Mouse (Mus musculus) gastrocnemius, adult 2 months (tissue): Measurements from ENCODE around the gene Asic2. TPM values are rescaled to one million over a fixed set of nuclear protein-coding genes. Genes with fewer than 3 reads are reported as not detected.

Experiments used
- DNase-seq: peaks from one replicate; pipeline ENCODE4 v3.0.0; 2022
- H3K27ac ChIP-seq: fragments of 200-600 bp; 2 replicates; pipeline ENCODE4 v1.8.1; 2022; ENCODE audit warnings: mild to moderate bottlenecking
- H3K4me3 ChIP-seq: fragments of 200-600 bp; 2 replicates; pipeline ENCODE4 v1.8.1; 2022; ENCODE audit warnings: mild to moderate bottlenecking, moderate library complexity
- CTCF ChIP-seq: fragments of 200-600 bp; IDR thresholded peaks from 2 replicates; pipeline ENCODE4 v1.8.1; 2022; ENCODE audit warnings: antibody characterized with exemption, mild to moderate bottlenecking, moderate library complexity
- intact Hi-C: fragments of 180-260 bp; cut with DNase I; formaldehyde crosslinking; loops from one replicate; pipeline ENCODE4 v1.15.1; 2025
- total RNA-seq, 2 experiments: library from RNA; stranded (reverse); gene quantifications; 2 replicates each; pipeline ENCODE4 v1.2.3; 2021

The Asic2 gene
- total RNA-seq, 2 experiments from 2014 or later = 0.10 TPM; not detected in 1

DNA sequence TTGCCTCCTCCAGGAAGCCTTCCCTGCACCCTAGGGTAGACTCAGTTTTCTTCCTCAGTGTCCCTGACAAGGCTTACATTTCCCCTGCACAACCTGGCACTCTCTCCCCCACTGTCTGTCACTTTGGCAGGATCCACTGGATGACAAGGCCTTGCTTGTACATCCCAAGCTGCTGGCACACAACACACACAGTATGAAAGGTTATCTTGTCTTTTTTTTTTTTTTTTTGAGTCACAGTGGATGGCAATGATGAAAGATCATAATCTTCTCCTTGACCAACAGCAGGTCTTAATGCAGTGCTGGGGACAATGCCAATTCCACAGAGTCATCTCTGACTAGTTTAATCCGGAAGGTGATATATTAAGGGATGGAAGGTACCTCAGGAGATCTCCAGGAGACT, 30.7 kb downstream of the Asic2 start:
- no peak for TF ChIP-seq CTCF
- DNase-seq = no peak
- H3K27ac ChIP-seq = no peak overlapping the region
- H3K4me3 ChIP-seq = no peak overlapping the region
- intact Hi-C loops = no loop called here

DNA sequence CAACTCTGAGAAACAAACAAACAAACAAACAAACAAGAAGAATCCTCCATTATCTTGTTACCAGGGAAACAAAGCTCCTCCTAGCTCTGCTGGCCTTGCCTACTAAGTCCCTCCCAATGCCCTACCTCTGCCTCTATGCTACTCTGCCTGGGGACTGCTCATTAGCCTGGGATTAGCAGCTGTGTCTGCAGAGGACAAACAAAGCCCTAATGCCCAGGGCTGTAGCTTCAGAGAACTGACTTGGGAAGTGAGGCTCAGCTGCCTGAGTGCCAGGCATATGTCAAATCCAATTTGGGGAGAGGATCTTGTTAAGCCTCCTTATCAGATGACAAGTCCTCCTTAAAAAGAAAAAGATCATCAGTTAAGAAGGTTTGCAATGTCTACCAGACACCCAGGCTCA, 41.9 kb downstream of the Asic2 start:
- no peak for TF ChIP-seq CTCF
- Histone ChIP-seq H3K4me3 (no peak overlapping the region), H3K27ac (no peak overlapping the region)
- no peak for DNase-seq
- intact Hi-C loops = no loop called here

DNA sequence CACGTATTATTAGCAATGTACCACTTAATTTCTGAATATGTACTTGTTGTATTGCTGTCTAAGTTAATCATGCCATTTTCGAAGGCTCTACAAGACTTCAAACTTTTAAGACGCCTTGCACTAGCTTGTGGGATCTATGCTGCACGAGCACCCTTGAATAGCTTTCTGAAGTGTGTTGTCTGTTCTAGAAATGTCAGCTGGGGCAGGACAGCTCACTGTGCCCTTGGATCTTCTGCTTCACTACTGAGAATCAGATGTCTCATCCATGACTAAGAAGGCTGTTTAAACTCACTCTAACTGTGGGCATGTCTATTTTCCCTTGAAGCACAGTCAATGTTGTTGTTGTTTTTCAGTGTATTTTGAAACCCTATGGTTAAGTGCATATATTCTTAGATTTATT, 44.6 kb downstream of the Asic2 start:
- TF ChIP-seq CTCF = no peak
- Histone ChIP-seq H3K4me3 (no peak overlapping the region), H3K27ac (no peak overlapping the region)
- DNase-seq = no peak
- intact Hi-C loops = no loop called here

DNA sequence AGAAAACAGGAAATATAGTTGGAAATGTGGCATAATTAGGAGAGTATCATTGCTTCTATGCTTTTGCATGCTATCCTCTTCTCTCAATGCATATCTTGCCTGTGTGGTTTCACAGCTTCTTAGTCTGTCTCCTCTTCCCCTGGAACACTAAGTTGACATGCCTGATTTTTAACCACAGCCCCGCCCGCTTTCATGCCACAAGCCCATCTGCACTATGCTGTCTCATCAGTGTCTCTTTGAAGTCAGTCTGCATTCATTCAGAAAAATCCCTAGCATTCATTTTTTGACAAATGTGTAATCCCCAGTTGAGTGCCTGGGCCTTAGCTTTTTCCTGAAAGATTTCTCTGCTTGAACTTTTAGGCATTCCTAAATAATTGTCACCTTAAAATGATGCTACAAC, 45.2 kb downstream of the Asic2 start:
- no peak for TF ChIP-seq CTCF
- intact Hi-C loops = no loop called here
- Histone ChIP-seq H3K27ac (no peak overlapping the region), H3K4me3 (no peak overlapping the region)
- DNase-seq = no peak

DNA sequence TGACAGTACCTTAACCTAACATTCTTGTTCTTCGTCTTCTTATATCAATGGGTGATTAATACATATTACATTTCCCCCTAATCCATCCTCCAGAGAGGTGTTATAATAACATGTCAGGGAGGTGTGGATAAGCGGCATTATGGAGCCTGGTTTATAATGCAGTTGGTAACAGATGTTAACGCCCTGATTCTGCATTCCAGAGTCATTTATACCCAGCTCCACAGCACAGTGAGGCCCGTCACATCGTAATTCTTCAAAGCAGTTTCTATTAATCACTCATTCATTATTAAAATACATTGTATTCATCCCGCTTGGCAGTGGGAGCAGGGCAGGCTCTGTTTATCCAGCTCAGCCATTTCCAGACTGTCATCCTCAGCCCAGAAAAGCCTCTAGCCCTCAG, 52.8 kb downstream of the Asic2 start:
- no peak for TF ChIP-seq CTCF
- no peak for DNase-seq
- H3K27ac ChIP-seq = no peak overlapping the region
- no peak overlapping the region for H3K4me3 ChIP-seq
- intact Hi-C loops = no loop called here

DNA sequence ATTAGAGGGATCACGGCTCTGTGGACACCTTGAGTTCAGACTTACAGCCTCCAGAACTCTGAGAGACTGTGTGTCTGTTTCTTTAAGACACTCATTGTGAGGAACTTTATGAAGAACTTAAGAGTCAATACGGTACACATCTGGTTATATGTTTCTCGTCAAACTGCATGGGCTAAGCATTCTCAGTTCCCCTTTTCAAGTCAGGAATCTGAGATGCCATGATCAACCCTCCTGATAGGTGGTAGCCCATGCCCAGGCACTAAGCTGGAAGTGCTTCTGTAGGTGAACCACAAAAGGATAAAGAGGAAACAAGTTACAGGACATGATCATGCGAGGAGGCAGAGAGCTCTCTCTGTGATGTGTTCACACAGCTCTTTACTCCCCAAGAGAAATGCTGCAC, 55.2 kb downstream of the Asic2 start:
- intact Hi-C loops = no loop called here
- Histone ChIP-seq H3K4me3 (no peak overlapping the region), H3K27ac (no peak overlapping the region)
- no peak for DNase-seq
- TF ChIP-seq CTCF = no peak

DNA sequence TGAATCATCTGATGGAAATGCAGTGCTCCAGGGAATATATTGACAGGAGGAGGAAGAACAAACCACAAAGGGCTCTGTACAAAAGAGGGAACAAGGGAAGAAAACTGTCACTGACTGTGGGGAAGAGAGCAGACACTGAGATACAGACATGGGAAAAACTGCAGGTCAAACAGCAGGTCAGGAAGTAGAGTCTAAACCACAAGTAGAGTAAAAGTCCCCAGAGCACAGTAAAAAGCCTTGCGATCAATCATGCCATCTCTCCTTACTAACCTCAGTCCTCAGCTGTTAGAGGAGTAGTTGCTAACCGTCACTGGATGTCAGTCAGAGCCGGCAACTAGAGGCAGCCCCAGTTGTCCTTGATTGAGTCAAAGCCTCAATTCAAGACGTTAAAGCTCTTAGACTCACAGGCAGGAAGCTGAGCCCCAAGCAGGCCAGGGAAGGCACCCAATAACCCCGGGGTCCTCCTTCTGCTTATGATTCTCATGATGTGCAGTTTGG, 58.8 kb downstream of the Asic2 start:
- TF ChIP-seq CTCF = no peak
- DNase-seq = no peak

DNA sequence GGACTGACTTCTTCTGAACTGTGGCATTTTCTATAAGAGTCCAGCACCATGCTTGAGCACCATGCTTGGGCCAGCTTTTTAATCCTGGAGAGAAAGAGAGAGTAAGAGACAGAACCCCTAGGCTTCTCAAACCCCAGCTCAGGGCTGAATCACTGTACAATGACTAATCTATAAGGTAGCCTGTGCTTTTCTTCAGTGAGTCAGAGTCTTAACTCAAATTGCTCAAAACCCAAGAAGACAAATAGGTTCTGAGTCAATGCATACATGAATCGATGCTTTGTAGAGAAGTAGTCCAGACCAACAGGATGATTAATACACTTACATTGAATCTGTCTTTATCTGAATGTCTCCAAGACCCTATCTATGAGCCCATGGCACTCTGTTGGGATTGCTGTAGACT, 59.5 kb downstream of the Asic2 start:
- intact Hi-C loops = no loop called here
- no peak overlapping the region for H3K4me3 ChIP-seq
- no peak for DNase-seq
- TF ChIP-seq CTCF = no peak
- H3K27ac ChIP-seq = no peak overlapping the region

More for the DNA sequence above, 58.8 kb downstream of the Asic2 start:
- Histone ChIP-seq H3K4me3 (no peak overlapping the region), H3K27ac (no peak overlapping the region)
- intact Hi-C loops = no loop called here

DNA sequence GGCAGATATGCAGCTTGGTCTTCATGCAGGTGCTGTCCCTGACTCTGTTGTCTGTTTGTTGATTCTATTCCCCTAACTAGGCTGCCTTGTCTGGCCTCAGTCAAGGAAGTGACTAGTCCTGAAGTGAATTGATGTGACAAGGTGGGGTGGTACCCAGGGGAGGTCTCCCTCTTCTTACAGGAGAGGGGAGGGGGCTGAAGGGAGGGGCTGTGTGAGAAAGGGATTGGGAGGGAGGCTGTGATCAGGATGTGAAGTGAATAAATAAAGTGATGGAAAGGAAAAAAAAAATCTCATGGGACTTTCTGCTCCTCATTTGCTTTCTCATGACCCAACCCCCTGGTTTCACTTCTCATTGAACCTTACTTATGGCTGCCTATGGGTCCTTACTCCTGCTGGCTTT, 65.9 kb downstream of the Asic2 start:
- no peak overlapping the region for H3K27ac ChIP-seq
- no peak overlapping the region for H3K4me3 ChIP-seq
- DNase-seq = no peak
- intact Hi-C loops = no loop called here
- no peak for TF ChIP-seq CTCF

DNA sequence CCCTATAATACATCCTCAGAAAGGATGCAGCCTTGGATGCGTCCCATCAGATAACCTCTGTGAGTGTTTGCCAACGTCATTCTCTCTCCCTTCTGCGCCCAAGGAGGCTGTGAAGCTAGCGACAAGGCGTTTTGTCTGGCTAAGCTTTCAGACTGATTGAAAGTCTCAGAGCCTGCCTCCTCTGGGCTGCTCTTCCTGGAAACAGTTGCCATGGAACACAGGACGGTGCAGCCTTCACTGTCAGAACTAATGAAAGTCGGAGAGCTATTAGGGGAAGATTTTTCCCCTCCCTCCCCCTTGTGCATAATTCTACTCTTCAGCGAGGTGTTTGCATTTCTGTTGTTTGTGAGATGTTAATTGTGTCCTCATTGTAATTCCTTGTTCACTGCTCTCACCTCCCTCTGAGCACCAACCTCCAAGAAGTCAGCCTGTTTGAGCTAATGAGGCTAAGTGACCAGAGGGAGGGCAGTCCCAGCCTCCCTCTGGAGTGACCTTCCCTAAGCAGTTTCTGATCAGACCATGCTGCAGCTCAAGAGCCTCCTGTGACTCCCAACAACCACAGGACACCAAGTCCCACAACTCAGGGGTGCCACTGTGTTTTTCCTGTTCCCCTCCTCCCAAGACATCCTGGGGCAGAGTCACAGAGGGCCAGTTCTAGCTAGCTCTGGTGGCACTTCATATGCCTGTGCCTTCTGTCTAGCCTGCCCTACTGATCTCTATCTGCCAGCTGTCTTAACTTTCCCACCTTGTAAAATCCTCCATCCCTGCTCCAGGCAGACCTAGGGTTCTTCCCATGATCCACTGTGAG, 70.5 kb downstream of the Asic2 start:
- intact Hi-C loops = no loop called here
- no peak for DNase-seq
- Histone ChIP-seq H3K4me3 (no peak overlapping the region), H3K27ac (no peak overlapping the region)
- no peak for TF ChIP-seq CTCF

DNA sequence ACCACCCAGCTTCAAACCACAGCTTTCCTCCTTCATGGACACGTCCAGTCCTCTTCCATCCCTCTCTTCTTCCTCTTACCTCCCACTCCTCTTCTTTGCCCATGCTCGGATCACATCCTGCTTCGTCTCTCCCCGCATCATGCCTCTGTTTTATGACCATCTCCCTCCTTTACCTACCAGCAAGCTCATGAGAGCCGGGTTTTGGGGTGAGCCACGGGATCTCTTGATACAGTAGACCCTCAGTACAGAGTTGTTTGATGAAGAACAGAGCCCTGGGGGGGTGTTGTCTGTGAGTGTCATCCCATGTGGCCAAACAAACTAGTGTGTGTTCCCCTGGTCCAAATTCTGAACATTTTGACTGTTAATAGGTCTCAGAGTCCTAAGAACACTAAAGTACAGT, 71.7 kb downstream of the Asic2 start:
- intact Hi-C loops = no loop called here
- no peak for DNase-seq
- no peak overlapping the region for H3K4me3 ChIP-seq
- TF ChIP-seq CTCF = no peak
- H3K27ac ChIP-seq = no peak overlapping the region

DNA sequence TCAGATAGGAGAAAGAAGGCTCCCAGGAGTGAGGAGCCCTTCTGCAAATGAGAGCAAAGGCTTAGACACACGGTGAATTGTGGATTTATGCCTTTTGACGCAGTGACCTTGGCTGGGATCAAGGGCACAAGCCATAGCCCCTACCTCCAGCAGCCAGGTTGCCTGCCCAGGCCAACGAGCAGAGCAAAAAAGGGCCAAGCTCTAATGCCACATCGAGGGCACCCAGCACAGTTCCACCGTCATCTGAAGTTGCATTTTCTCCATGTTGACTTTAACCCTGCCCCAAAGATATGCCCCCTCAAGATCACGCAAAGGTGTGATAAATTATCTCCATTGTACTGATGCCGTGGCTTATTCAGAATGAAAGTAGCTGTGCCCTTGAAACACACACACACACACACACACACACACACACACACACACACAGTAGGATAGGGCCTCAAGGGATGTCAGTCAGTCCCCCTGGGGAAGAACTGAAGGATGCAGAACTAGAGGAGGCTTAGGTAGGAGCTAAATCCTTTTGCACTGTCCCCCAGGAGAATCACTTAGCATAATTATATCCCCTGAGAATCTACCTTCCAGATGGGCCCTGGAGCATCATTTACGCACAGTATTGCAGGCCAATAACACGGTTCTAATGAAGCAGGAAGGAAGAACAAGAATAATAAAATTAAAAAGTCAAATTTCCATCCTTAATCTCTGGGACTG, 96.6 kb downstream of the Asic2 start:
- intact Hi-C loops = no loop called here
- no peak for TF ChIP-seq CTCF
- DNase-seq = no peak

DNA sequence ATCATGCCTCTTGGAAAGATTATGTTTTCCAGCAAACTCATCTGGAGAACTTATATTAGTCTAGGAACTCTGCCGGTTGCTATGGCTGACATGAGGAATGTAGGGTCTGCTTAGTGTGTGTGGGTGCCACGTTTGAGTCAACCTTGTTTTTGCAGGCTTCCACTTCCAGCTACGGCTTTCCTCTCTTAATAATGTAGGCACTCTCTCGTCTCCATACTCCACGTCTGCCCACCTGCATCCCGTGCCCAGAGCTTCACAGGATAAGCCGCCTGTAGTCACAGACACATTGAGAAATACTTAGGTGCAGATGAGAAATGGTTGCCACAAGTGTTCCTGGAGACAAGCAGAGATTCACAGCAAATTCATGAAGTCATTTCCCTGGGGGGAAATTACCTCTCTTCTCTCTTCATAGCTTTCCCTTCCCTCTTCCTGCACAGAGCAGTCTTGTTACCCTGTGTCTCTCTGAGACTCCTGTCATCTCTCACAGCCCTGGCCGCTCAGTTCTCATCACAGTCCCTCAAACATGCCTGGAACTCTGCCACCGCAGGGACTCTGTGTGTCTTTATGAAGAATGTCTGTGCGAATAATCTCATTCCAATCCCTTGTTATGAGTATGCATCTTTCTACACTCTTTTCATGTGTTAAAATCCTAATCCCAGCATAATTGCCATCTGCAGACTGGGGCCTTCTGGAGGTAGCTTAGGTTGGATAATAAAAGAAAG, 102.4 kb downstream of the Asic2 start:
- intact Hi-C loops = no loop called here
- Histone ChIP-seq H3K27ac (no peak overlapping the region), H3K4me3 (no peak overlapping the region)
- DNase-seq = peak; percentile 28
- no peak for TF ChIP-seq CTCF

More for the DNA sequence above, 96.6 kb downstream of the Asic2 start:
- H3K4me3 ChIP-seq = no peak overlapping the region
- no peak overlapping the region for H3K27ac ChIP-seq
